Mouse (Mus musculus): Measurements from ENCODE around the gene Prph. TPM values are rescaled to one million over a fixed set of nuclear protein-coding genes. Genes with fewer than 3 reads are reported as not detected.
"Not testable (repeated sequence)": the region's sequence is repeated elsewhere in the genome, so short reads cannot be mapped to it uniquely, and the experiment has no call there.

Gene Prph
- polyA plus RNA-seq, 1 experiment from 2014 or later = 0.91 TPM

DNA sequence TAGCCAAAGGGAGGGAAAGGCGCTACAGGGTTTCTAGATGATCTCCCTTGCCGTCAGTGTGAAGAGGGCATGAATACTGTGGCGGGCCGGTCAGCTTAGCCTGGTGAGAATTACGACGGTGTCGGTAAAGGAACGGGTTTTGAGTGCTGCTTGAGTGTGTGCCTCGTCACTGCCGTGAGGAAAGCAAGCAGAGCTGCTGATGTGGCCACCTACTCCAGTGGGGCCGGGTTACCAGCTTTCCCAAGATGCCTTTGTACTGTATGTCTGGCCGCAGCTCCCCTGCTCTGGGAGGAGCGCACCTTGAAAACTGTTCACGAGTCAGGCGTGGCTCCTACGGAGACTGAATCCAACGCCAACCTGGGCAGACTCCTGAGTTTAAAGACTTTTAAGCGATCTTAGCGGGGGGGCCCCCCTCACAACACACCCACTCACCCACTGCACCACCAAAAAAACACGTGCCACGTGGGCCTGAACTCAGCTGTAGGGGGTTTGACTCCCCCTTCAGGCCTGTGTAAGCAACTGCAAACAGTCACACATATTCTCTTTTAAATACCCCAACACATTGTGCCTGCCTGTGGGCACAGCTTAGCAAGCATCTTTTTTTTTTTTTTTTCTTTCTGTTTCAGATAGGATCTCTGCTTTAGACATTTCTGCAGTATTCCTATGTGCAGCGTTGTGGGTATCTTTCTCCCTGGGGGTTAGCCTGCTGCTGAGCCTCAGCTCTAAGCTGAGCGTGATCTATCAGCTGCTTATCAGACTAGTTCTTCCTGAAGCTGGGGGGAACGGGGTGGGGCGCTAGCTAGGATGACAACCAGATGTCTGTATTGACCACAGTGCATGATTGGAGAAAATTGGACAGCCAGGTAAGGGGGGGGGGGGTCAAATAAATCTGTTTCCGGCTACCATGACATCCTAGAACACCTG lies 14.7 kb upstream of the Prph start:
- H3K27ac ChIP-seq (ENCODE audit: low read depth) = no peak overlapping the region
- DNase-seq = no peak
- peaks cover 28% of the 10 kb centered on the region for H3K36me3 ChIP-seq (ENCODE audit: insufficient read depth)
- no peaks in the 10 kb centered on the region for H3K4me1 ChIP-seq (ENCODE audit: insufficient read depth)
- peak; percentile 51 for TF ChIP-seq CTCF (IDR thresholded peaks at IDR 0.05; ENCODE audit: low read depth)
- no peak for ATAC-seq (ENCODE audit: insufficient read depth)
- WGBS = 49% methylated on average over 26 of the region's 26 CpGs
- no peaks in the 10 kb centered on the region for H3K27me3 ChIP-seq (ENCODE audit: insufficient read depth, low read length)
- H3K4me2 ChIP-seq = no peak overlapping the region
- H3K9me3 ChIP-seq (ENCODE audit: low read depth, low read length) = no peaks in the 10 kb centered on the region
- H3K4me3 ChIP-seq (ENCODE audit: low read depth, low read length) = no peak overlapping the region
- no peak overlapping the region for H3K9ac ChIP-seq

GRCm38 (mm10) chr15:99040920-99041856 lies 13.8 kb upstream of the Prph start:
- no peak overlapping the region for H3K27ac ChIP-seq (ENCODE audit: low read depth)
- H3K4me2 ChIP-seq = no peak overlapping the region
- no peaks in the 10 kb centered on the region for H3K27me3 ChIP-seq (ENCODE audit: insufficient read depth, low read length)
- H3K9me3 ChIP-seq (ENCODE audit: low read depth, low read length) = no peaks in the 10 kb centered on the region
- no peaks in the 10 kb centered on the region for H3K4me1 ChIP-seq (ENCODE audit: insufficient read depth)
- H3K4me3 ChIP-seq (ENCODE audit: low read depth, low read length) = no peak overlapping the region
- DNase-seq (no peak), ATAC-seq (ENCODE audit: insufficient read depth) (no peak)
- H3K36me3 ChIP-seq (ENCODE audit: insufficient read depth) = peaks cover 18% of the 10 kb centered on the region
- TF ChIP-seq CTCF (IDR thresholded peaks at IDR 0.05; ENCODE audit: low read depth) = no peak
- no peak overlapping the region for H3K9ac ChIP-seq
- 48% methylated on average over 21 of the region's 21 CpGs for WGBS

GRCm38 (mm10) chr15:99042334-99042733 lies 12.6 kb upstream of the Prph start:
- ATAC-seq (ENCODE audit: insufficient read depth) (no peak), DNase-seq (no peak)
- Histone ChIP-seq H3K27me3 (ENCODE audit: insufficient read depth, low read length) (no peaks in the 10 kb centered on the region), H3K4me1 (ENCODE audit: insufficient read depth) (no peaks in the 10 kb centered on the region), H3K9me3 (ENCODE audit: low read depth, low read length) (no peaks in the 10 kb centered on the region), H3K27ac (ENCODE audit: low read depth) (no peak overlapping the region), H3K4me3 (ENCODE audit: low read depth, low read length) (no peak overlapping the region), H3K4me2 (no peak overlapping the region), H3K9ac (no peak overlapping the region), H3K36me3 (ENCODE audit: insufficient read depth) (peaks cover 11% of the 10 kb centered on the region)
- no peak for TF ChIP-seq CTCF (IDR thresholded peaks at IDR 0.05; ENCODE audit: low read depth)
- 79% methylated on average over 5 of the region's 5 CpGs for WGBS

DNA sequence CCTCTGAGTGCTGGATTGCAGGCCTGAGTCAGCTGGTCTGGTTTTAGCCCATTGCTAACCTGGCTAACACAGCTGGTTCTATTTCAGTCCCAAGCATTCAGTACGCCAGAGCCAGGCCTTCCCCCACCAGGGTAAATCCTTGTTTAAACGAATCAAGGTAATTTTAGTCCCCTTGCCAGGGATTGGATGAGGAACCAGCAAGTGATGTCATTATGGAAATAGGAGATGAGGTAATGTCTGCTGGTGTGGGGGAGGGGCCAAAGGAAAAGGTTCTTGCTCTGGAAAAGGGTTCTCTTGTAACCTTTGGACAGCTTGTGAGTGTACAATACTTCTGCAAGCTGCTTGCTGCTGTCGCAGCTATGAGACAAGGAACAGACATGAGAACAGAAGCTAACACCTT lies 10.1 kb upstream of the Prph start:
- 37% methylated on average over 3 of the region's 3 CpGs for WGBS
- ATAC-seq (ENCODE audit: insufficient read depth) = no peak

GRCm38 (mm10) chr15:99045734-99046133 lies 9.2 kb upstream of the Prph start:
- not testable (repeated sequence) for H3K27ac ChIP-seq (ENCODE audit: low read depth); H3K36me3 ChIP-seq (ENCODE audit: insufficient read depth); H3K9me3 ChIP-seq (ENCODE audit: low read depth, low read length); H3K27me3 ChIP-seq (ENCODE audit: insufficient read depth, low read length); ATAC-seq (ENCODE audit: insufficient read depth); H3K4me1 ChIP-seq (ENCODE audit: insufficient read depth); H3K4me2 ChIP-seq; H3K9ac ChIP-seq; DNase-seq; H3K4me3 ChIP-seq (ENCODE audit: low read depth, low read length)
- 76% methylated on average over 6 of the region's 6 CpGs for WGBS

More for the DNA sequence above, 10.1 kb upstream of the Prph start:
- Histone ChIP-seq H3K4me2 (no peak overlapping the region), H3K36me3 (ENCODE audit: insufficient read depth) (no peaks in the 10 kb centered on the region), H3K4me1 (ENCODE audit: insufficient read depth) (no peaks in the 10 kb centered on the region), H3K9ac (no peak overlapping the region), H3K27ac (ENCODE audit: low read depth) (no peak overlapping the region; the same call in 1 of the 2 replicates), H3K27me3 (ENCODE audit: insufficient read depth, low read length) (no peaks in the 10 kb centered on the region), H3K4me3 (ENCODE audit: low read depth, low read length) (no peak overlapping the region), H3K9me3 (ENCODE audit: low read depth, low read length) (no peaks in the 10 kb centered on the region)
- no peak for DNase-seq
- no peak for TF ChIP-seq CTCF (IDR thresholded peaks at IDR 0.05; ENCODE audit: low read depth)

DNA sequence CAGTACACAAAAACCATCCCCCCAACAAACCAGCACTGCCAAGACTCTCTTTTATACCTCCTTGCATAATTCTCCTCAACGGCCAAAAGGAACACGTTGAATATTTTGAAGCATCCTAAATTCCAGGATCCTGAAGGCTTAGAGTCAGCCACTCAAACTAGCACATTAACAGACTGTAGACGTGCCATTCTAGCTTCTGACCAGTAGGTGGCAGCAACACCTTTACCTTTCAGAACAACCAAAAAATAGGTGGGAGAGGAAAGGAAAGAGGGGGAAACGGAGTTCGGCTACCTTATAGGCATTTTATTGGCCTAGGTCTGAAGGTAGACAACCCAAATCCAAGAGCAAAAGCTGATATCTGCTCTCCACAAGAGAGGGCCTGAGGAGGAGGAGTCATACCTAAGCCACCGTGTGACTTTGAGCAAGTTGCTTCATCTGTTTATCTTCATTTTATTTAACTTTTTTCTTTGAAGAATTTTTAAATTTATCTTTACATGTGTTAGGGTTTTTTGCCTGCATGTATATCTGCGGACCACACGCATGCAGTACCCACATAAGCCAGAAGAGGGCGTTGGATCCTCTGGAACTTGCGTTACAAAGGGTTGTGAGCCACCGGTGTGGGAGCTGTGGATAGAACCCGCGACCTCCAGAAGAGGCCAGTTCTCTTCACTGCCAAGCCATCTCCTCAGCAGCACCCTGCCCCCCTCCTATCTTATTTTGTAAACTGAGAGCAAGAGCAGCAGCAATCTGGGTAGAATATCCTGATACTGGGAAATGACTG lies 5.3 kb upstream of the Prph start:
- H3K27me3 ChIP-seq (ENCODE audit: insufficient read depth, low read length) = peaks cover 19% of the 10 kb centered on the region
- DNase-seq (peak; percentile 90), ATAC-seq (ENCODE audit: insufficient read depth) (0 out of 2 replicates have a peak, but pooled peaks have one; percentile 36)
- no peak overlapping the region for H3K4me3 ChIP-seq (ENCODE audit: low read depth, low read length)
- no peak overlapping the region for H3K4me2 ChIP-seq
- no peak overlapping the region for H3K9ac ChIP-seq
- no peaks in the 10 kb centered on the region for H3K4me1 ChIP-seq (ENCODE audit: insufficient read depth)
- no peak overlapping the region for H3K27ac ChIP-seq (ENCODE audit: low read depth)
- no peaks in the 10 kb centered on the region for H3K36me3 ChIP-seq (ENCODE audit: insufficient read depth)
- 28% methylated on average over 13 of the region's 13 CpGs for WGBS
- peak; percentile 94 for TF ChIP-seq CTCF (IDR thresholded peaks at IDR 0.05; ENCODE audit: low read depth)
- H3K9me3 ChIP-seq (ENCODE audit: low read depth, low read length) = no peaks in the 10 kb centered on the region
